Mouse (Mus musculus) heart, embryonic 15.5 days (tissue): Measurements from ENCODE around the gene Kif17. TPM values are rescaled to one million over a fixed set of nuclear protein-coding genes. Genes with fewer than 3 reads are reported as not detected.
"Not testable (repeated sequence)": the region's sequence is repeated elsewhere in the genome, so short reads cannot be mapped to it uniquely, and the experiment has no call there.

ENCODE experiments used
- ATAC-seq: fragments of 200-750 bp; cut with Nextera tagmentation; replicated peaks from 2 replicates; pipeline ENCODE4 v1.8.0; 2017; ENCODE audit warnings: low read depth, moderate TSS enrichment; ENCODE audit not compliant: insufficient number of reproducible peaks, insufficient read depth, low FRiP score
- H3K27ac ChIP-seq: fragments of 300-500 bp; sonication (generic); 2 replicates; pipeline ENCODE4 v1.5.1; 2015; ENCODE audit warnings: mild to moderate bottlenecking, inconsistent platforms
- H3K27me3 ChIP-seq: fragments of 300-500 bp; sonication (generic); 2 replicates; pipeline ENCODE4 v1.6.1; 2015; ENCODE audit warnings: inconsistent platforms
- H3K36me3 ChIP-seq: fragments of 300-500 bp; sonication (generic); 2 replicates; pipeline ENCODE4 v1.6.1; 2015; ENCODE audit warnings: mild to moderate bottlenecking, inconsistent platforms
- H3K4me1 ChIP-seq: fragments of 300-500 bp; sonication (generic); replicated peaks from 2 replicates; pipeline ENCODE4 v1.6.1; 2015; ENCODE audit warnings: inconsistent platforms
- H3K4me2 ChIP-seq: fragments of 300-500 bp; sonication (generic); 2 replicates; pipeline ENCODE4 v1.6.1; 2015; ENCODE audit warnings: inconsistent platforms, mild to moderate bottlenecking, moderate library complexity
- H3K4me3 ChIP-seq: fragments of 300-500 bp; sonication (generic); 2 replicates; pipeline ENCODE4 v1.5.1; 2015; ENCODE audit warnings: mild to moderate bottlenecking, inconsistent platforms
- H3K9ac ChIP-seq: fragments of 300-500 bp; sonication (generic); 2 replicates; pipeline ENCODE4 v1.6.1; 2015; ENCODE audit warnings: mild to moderate bottlenecking, inconsistent platforms
- H3K9me3 ChIP-seq: fragments of 300-500 bp; sonication (generic); replicated peaks from 2 replicates; pipeline ENCODE4 v1.6.1; 2016; ENCODE audit warnings: inconsistent platforms
- WGBS: fragments of 180-500 bp; shearing (Covaris S2); methylation state at CpG from one replicate; pipeline ENCODE4 v1.1.7; 2015; ENCODE audit warnings: mixed read lengths; 5-methylcytosine and 5-hydroxymethylcytosine counted together
- polyA plus RNA-seq: library from polyadenylated mRNA; unstranded; fragments of >200 nt; fragmentation: Nextera tagmentation; extraction: Ambion mirVana; gene quantifications from 2 replicates; pipeline ENCODE4 v1.2.1, GENCODE M21; 2015

The Kif17 gene
- polyA plus RNA-seq, 1 experiment from 2014 or later = 0.57 TPM

GRCm38 (mm10) chr4:138327155-138327554, 76.9 kb downstream of the Kif17 start:
- H3K27me3 ChIP-seq = peaks cover 12% of the 10 kb centered on the region; the same call in 1 of the 2 replicates
- H3K27ac ChIP-seq = peak overlapping the region; percentile 97; the same call in 1 of the 2 replicates
- not testable (repeated sequence) for H3K9me3 ChIP-seq, H3K36me3 ChIP-seq, H3K9ac ChIP-seq, H3K4me3 ChIP-seq, ATAC-seq, H3K4me2 ChIP-seq
- 52% methylated on average over 8 of the region's 12 CpGs for WGBS
- H3K4me1 ChIP-seq = peaks cover 30% of the 10 kb centered on the region

- peak overlapping the region; percentile 54 for H3K27ac ChIP-seq
- no peak for ATAC-seq
- peaks cover 25% of the 10 kb centered on the region for H3K4me1 ChIP-seq
- peak overlapping the region; percentile 18; the same call in 1 of the 2 replicates for H3K9ac ChIP-seq
- peaks cover 12% of the 10 kb centered on the region; the same call in 1 of the 2 replicates for H3K27me3 ChIP-seq
- peak overlapping the region; percentile 38 for H3K4me3 ChIP-seq
- H3K4me2 ChIP-seq = peak overlapping the region; percentile 53
- no peaks in the 10 kb centered on the region for H3K36me3 ChIP-seq
- 63% methylated on average over 7 of the region's 7 CpGs for WGBS
- H3K9me3 ChIP-seq = no peaks in the 10 kb centered on the region
These were observed 77.7 kb downstream of the Kif17 start for GRCm38 (mm10) chr4:138327891-138328470.

DNA sequence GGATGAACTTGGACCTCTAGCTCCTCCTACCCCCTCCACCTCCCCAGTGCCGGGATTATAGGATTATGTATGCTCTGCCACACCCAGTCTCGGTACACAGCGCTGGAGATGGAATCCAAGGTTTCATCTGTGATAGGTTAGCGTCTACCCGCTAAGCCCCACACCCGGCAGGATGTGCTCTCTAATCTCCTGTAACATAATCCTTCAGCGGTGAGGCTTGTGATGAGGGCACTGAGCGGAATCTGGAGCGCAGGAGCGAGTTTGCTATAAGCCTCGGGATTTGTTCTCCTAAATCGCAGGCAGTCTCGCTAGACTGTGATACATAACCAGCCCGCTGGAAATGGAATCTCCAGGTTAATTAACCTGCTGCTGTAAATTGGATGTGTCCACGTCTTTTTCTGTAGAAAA, 80.0 kb downstream of the Kif17 start:
- Histone ChIP-seq H3K9ac (no peak overlapping the region), H3K4me1 (peaks cover 8% of the 10 kb centered on the region), H3K36me3 (no peaks in the 10 kb centered on the region), H3K9me3 (no peaks in the 10 kb centered on the region), H3K4me3 (no peak overlapping the region), H3K27me3 (peaks cover 12% of the 10 kb centered on the region; the same call in 1 of the 2 replicates), H3K27ac (no peak overlapping the region), H3K4me2 (no peak overlapping the region)
- ATAC-seq = no peak
- WGBS = 24% methylated on average over 15 of the region's 15 CpGs

- Histone ChIP-seq H3K9ac (no peak overlapping the region), H3K4me2 (no peak overlapping the region), H3K9me3 (no peaks in the 10 kb centered on the region), H3K4me1 (peaks cover 2% of the 10 kb centered on the region), H3K4me3 (no peak overlapping the region), H3K27ac (no peak overlapping the region), H3K36me3 (no peaks in the 10 kb centered on the region), H3K27me3 (peaks cover 12% of the 10 kb centered on the region; the same call in 1 of the 2 replicates)
- 65% methylated on average over 9 of the region's 9 CpGs for WGBS
- ATAC-seq = no peak
These were observed 81.4 kb downstream of the Kif17 start for GRCm38 (mm10) chr4:138331647-138332046.

GRCm38 (mm10) chr4:138333135-138333534, 82.9 kb downstream of the Kif17 start:
- no peaks in the 10 kb centered on the region for H3K9me3 ChIP-seq
- H3K4me1 ChIP-seq = no peaks in the 10 kb centered on the region
- no peak overlapping the region for H3K4me3 ChIP-seq
- H3K27ac ChIP-seq = no peak overlapping the region
- H3K36me3 ChIP-seq = no peaks in the 10 kb centered on the region
- H3K9ac ChIP-seq = no peak overlapping the region
- 72% methylated on average over 4 of the region's 4 CpGs for WGBS
- ATAC-seq = no peak
- peaks cover 12% of the 10 kb centered on the region; the same call in 1 of the 2 replicates for H3K27me3 ChIP-seq
- no peak overlapping the region for H3K4me2 ChIP-seq

GRCm38 (mm10) chr4:138335036-138335435, 84.8 kb downstream of the Kif17 start:
- Histone ChIP-seq H3K4me1 (no peaks in the 10 kb centered on the region), H3K9me3 (no peaks in the 10 kb centered on the region), H3K9ac (no peak overlapping the region), H3K27me3 (peaks cover 12% of the 10 kb centered on the region; the same call in 1 of the 2 replicates), H3K36me3 (no peaks in the 10 kb centered on the region), H3K27ac (no peak overlapping the region), H3K4me2 (no peak overlapping the region), H3K4me3 (no peak overlapping the region)
- no peak for ATAC-seq
- WGBS = 73% methylated on average over 12 of the region's 12 CpGs

- Histone ChIP-seq H3K36me3 (no peaks in the 10 kb centered on the region), H3K4me1 (no peaks in the 10 kb centered on the region), H3K27ac (no peak overlapping the region), H3K27me3 (peaks cover 12% of the 10 kb centered on the region; the same call in 1 of the 2 replicates), H3K4me3 (no peak overlapping the region), H3K9ac (no peak overlapping the region), H3K4me2 (no peak overlapping the region), H3K9me3 (no peaks in the 10 kb centered on the region)
- no peak for ATAC-seq
- 85% methylated on average over 6 of the region's 6 CpGs for WGBS
These were observed 85.4 kb downstream of the Kif17 start for GRCm38 (mm10) chr4:138335648-138336047.

- whole genome bisulfite sequencing = 57% methylated on average over 5 of the region's 5 CpGs
- H3K4me2 ChIP-seq = no peak overlapping the region
- H3K4me1 ChIP-seq = no peaks in the 10 kb centered on the region; the same call in 1 of the 2 replicates
- no peak overlapping the region for H3K9ac ChIP-seq
- H3K9me3 ChIP-seq = no peaks in the 10 kb centered on the region
- no peaks in the 10 kb centered on the region for H3K36me3 ChIP-seq
- no peak overlapping the region for H3K27ac ChIP-seq
- 0 out of 2 replicates have a peak, but pooled peaks cover 2% of the 10 kb centered on the region for H3K27me3 ChIP-seq
- ATAC-seq = no peak
- no peak overlapping the region for H3K4me3 ChIP-seq
These were observed 86.6 kb downstream of the Kif17 start for GRCm38 (mm10) chr4:138336876-138337275.

DNA sequence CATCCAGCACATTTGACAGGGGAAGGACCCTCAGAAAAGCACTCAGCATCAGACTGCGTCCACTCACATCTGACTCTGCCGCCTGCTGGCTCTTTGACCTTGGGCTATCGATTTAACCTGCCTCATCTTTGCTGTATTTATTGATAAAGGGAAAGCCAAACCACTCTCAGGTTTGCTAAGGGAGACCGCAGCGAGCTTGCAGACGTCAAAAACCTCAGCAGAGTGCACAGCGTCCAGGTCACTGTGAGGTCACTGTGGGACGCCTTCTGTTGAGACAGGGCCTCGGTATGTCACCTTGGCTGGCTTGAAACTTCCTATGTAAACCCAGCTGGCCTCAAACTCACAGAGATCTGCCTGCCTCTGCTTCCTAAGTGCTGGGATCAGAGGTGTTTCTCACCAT, 87.1 kb downstream of the Kif17 start:
- ATAC-seq = no peak
- 70% methylated on average over 9 of the region's 9 CpGs for WGBS
- Histone ChIP-seq H3K9ac (no peak overlapping the region), H3K4me2 (no peak overlapping the region), H3K36me3 (no peaks in the 10 kb centered on the region), H3K4me1 (peaks cover under 1% of the 10 kb centered on the region), H3K27me3 (no peaks in the 10 kb centered on the region), H3K27ac (no peak overlapping the region), H3K9me3 (no peaks in the 10 kb centered on the region), H3K4me3 (no peak overlapping the region)

- Histone ChIP-seq H3K9me3 (no peaks in the 10 kb centered on the region), H3K9ac (no peak overlapping the region), H3K4me2 (no peak overlapping the region), H3K4me3 (no peak overlapping the region), H3K27ac (no peak overlapping the region), H3K36me3 (no peaks in the 10 kb centered on the region), H3K4me1 (peaks cover 17% of the 10 kb centered on the region), H3K27me3 (no peaks in the 10 kb centered on the region)
- no peak for ATAC-seq
- WGBS = 25% methylated on average over 4 of the region's 4 CpGs
These were observed 89.7 kb downstream of the Kif17 start for GRCm38 (mm10) chr4:138339963-138340362.

- no peaks in the 10 kb centered on the region for H3K27me3 ChIP-seq
- H3K4me3 ChIP-seq = no peak overlapping the region
- no peak overlapping the region for H3K4me2 ChIP-seq
- no peak for ATAC-seq
- no peak overlapping the region for H3K27ac ChIP-seq
- peaks cover 18% of the 10 kb centered on the region for H3K4me1 ChIP-seq
- H3K9me3 ChIP-seq = no peaks in the 10 kb centered on the region
- 55% methylated on average over 8 of the region's 8 CpGs for WGBS
- no peak overlapping the region for H3K9ac ChIP-seq
- H3K36me3 ChIP-seq = no peaks in the 10 kb centered on the region
These were observed 91.2 kb downstream of the Kif17 start for GRCm38 (mm10) chr4:138341393-138341792.

- Histone ChIP-seq H3K27me3 (no peaks in the 10 kb centered on the region), H3K4me2 (no peak overlapping the region), H3K9me3 (no peaks in the 10 kb centered on the region), H3K27ac (no peak overlapping the region), H3K4me3 (no peak overlapping the region), H3K4me1 (peaks cover 18% of the 10 kb centered on the region), H3K36me3 (no peaks in the 10 kb centered on the region), H3K9ac (no peak overlapping the region)
- WGBS = 80% methylated on average over 7 of the region's 7 CpGs
- no peak for ATAC-seq
These were observed 91.8 kb downstream of the Kif17 start for GRCm38 (mm10) chr4:138342048-138342447.
